9 mouse cellular contexts compared by ENCODE assay signal in the genomic region with DNA sequence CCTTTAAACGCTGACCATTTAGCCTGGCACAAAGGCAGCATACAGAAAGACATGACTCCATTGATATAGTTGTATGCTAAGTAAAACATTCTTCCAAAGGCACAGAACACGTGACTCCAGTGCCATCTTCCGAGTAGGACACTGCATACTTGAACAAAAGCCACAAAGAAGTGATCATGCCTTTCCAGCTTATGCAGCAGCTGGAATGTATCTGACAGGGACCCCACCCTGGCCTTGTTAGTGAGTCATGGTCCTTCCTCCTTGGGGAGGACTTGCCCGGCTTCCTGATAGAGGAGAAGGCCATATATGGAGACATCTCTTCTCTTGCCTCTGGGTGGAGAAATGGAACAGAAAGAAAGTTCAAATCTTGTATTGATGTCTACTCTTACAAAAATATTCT.
DNase-seq lines count a peak whose midpoint lies in the region; ATAC-seq and TF ChIP-seq lines count a peak whose summit lies in the region.
"Had no signal": no experiment of that assay in that cellular context is flagged by ENCODE, and none has a peak within 500 bp of the region (broad histone marks: within the 10 kb centered on the region; RNA-seq: fewer than 3 reads in every experiment).

No protein-coding gene starts in this region.

- no peak overlapping the region for H3K27ac ChIP-seq in kidney, embryonic 16.5 days (ENCODE audit: low read length)

- intact Hi-C loops in left cerebral cortex, postnatal 14 days (cut with DNase I): loop anchor here (5.0 to 10.0 kb wide), 2 partner anchors 203 to 739 kb away; no protein-coding TSS in a partner anchor

- H3K4me1 ChIP-seq in kidney, embryonic 16.5 days (ENCODE audit: insufficient read depth, low read length): no peaks in the 10 kb centered on the region

- no peak overlapping the region for H3K4me2 ChIP-seq in kidney, embryonic 16.5 days (replicated peaks; ENCODE audit: low read depth, low read length)
- H3K4me2 ChIP-seq in myocyte (ENCODE audit: low read depth): peak overlapping the region; percentile 1

- no peak for TF ChIP-seq POLR2A in myocyte (IDR thresholded peaks at IDR 0.05; ENCODE audit: insufficient read length, low read depth)

- ATAC-seq in kidney, embryonic 16.5 days (ENCODE audit: low FRiP score, low TSS enrichment): peak; percentile 65; the same call in 1 of the 2 replicates

- no peaks in the 10 kb centered on the region for H3K36me3 ChIP-seq in kidney, embryonic 16.5 days (ENCODE audit: insufficient read depth, low read length)
- H3K36me3 ChIP-seq in myocyte (ENCODE audit: control insufficient read depth, insufficient read depth): no peaks in the 10 kb centered on the region
- H3K36me3 ChIP-seq: G1E had no signal

- no peak overlapping the region for H3ac ChIP-seq in myocyte (ENCODE audit: control insufficient read depth, insufficient read length)

- H3K27me3 ChIP-seq in kidney, embryonic 16.5 days (ENCODE audit: insufficient read depth, low read length): no peaks in the 10 kb centered on the region
- no peaks in the 10 kb centered on the region for H3K27me3 ChIP-seq in myocyte (ENCODE audit: control insufficient read depth, insufficient read depth, insufficient read length)

- no peak for DNase-seq in kidney, adult 18-20 months
- peak; percentile 91 for DNase-seq in Muller cell, postnatal 12 days (ENCODE audit: inconsistent ontology term)
- peak; percentile 42 to 68 for DNase-seq in heart, adult 9 months (ENCODE audit: low spot score in 2 of 2)
- DNase-seq in layer of hippocampus, postnatal 36 days: no peak
- DNase-seq in left cerebral cortex, postnatal 14 days (ENCODE audit: low spot score in 2 of 2): no peak
- DNase-seq: right cerebral cortex, postnatal 14 days had no signal

- H3K9ac ChIP-seq in kidney, embryonic 16.5 days (replicated peaks; ENCODE audit: low read length): no peak overlapping the region

- no peaks in the 10 kb centered on the region for H3K79me2 ChIP-seq in myocyte (ENCODE audit: control insufficient read depth, insufficient read depth)

- WGBS in kidney, embryonic 16.5 days: 72% methylated on average over 4 of the region's 4 CpGs

- no peak overlapping the region for H3K4me3 ChIP-seq in kidney, embryonic 16.5 days (ENCODE audit: low read length)
- no peak overlapping the region for H3K4me3 ChIP-seq in myocyte

- H3K9me3 ChIP-seq in kidney, embryonic 16.5 days (ENCODE audit: low read length): no peaks in the 10 kb centered on the region
- H3K9me3 ChIP-seq: G1E had no signal

TF ChIP-seq in myocyte, 11 proteins besides CTCF, POLR2A, EP300 and RAD21:
- TF ChIP-seq USF1 (IDR thresholded peaks at IDR 0.05; ENCODE audit: low read depth): peak; percentile 93
- TF ChIP-seq REST (IDR thresholded peaks at IDR 0.05; ENCODE audit: insufficient read depth, insufficient read length): no peak
- TF ChIP-seq MAX (IDR thresholded peaks at IDR 0.05; ENCODE audit: low read depth): no peak
- peak in 1 of 3 experiments; percentile 41 for TF ChIP-seq MYOD1 (IDR thresholded peaks at IDR 0.05; ENCODE audit: control insufficient read depth in 1 of 3, insufficient read length in 2 of 3, low read depth in 2 of 3)
- no peak for TF ChIP-seq TCF3 (IDR thresholded peaks at IDR 0.05; ENCODE audit: insufficient read length, low read depth)
- TF ChIP-seq POLR2AphosphoS2 (IDR thresholded peaks at IDR 0.05; ENCODE audit: insufficient read length, low read depth): no peak
- peak; percentile 77 for TF ChIP-seq SRF (IDR thresholded peaks at IDR 0.05; ENCODE audit: control insufficient read depth, insufficient read length, low read depth)
- no peak for TF ChIP-seq TCF12 (IDR thresholded peaks at IDR 0.05; ENCODE audit: insufficient read depth, poor library complexity, severe bottlenecking)
- TF ChIP-seq E2F4 (IDR thresholded peaks at IDR 0.05; ENCODE audit: insufficient read depth): no peak
- no peak for TF ChIP-seq CEBPB (IDR thresholded peaks at IDR 0.05; ENCODE audit: insufficient read depth, poor library complexity, severe bottlenecking)

Comparison
In these comparisons a context has a peak if more than half of its experiments do, and no peak if none do; other contexts are left out.
1. DNase-seq: peak in Muller cell, postnatal 12 days (single experiment) and heart, adult 9 months (2 of 2); none in kidney, adult 18-20 months (single experiment), layer of hippocampus, postnatal 36 days (0 of 2) and left cerebral cortex, postnatal 14 days (0 of 2).